Mouse (Mus musculus) MEL (cell line): ENCODE data around the gene Hspa2. TPM values are rescaled to one million over a fixed set of nuclear protein-coding genes. Genes with fewer than 3 reads are reported as not detected.

Experiments
- DNase-seq: peaks from one replicate; pipeline ENCODE4 v3.0.0; 2011; ENCODE audit warnings: low read depth, low spot score
- H3K27ac ChIP-seq: 2 replicates; pipeline ENCODE4 v1.5.1; 2012; ENCODE audit warnings: low read depth, mild to moderate bottlenecking, control low read depth, low read length, moderate library complexity; ENCODE audit not compliant: control insufficient read depth
- H3K27me3 ChIP-seq, 2 experiments: fragments of 150-350 bp in 1 of 2; sonication (generic) in 1 of 2; 2 replicates each; pipeline ENCODE4 v1.6.1; 2012; ENCODE audit warnings: low read length in 2 of 2, mild to moderate bottlenecking in 2 of 2, improper control_type of control experiment in 1 of 2, moderate library complexity in 1 of 2; ENCODE audit not compliant: insufficient read depth in 2 of 2, control insufficient read depth in 1 of 2
- H3K36me3 ChIP-seq, 2 experiments: 2 replicates each; pipeline ENCODE4 v1.6.1; 2012 to 2014; ENCODE audit warnings: low read length in 2 of 2, improper control_type of control experiment in 1 of 2, inconsistent platforms in 1 of 2, mild to moderate bottlenecking in 1 of 2; ENCODE audit not compliant: insufficient read depth in 2 of 2, control insufficient read depth in 1 of 2
- H3K4me1 ChIP-seq, 2 experiments: fragments of 150-350 bp in 1 of 2; sonication (generic) in 1 of 2; 2 replicates each; pipeline ENCODE4 v1.6.1; 2012; ENCODE audit warnings: low read length in 2 of 2, improper control_type of control experiment in 1 of 2, mild to moderate bottlenecking in 1 of 2; ENCODE audit not compliant: insufficient read depth in 2 of 2, control insufficient read depth in 1 of 2
- H3K4me3 ChIP-seq, 2 experiments: fragments of 150-350 bp in 1 of 2; sonication (generic) in 1 of 2; 2 replicates each; pipeline ENCODE4 v1.5.1; 2012; ENCODE audit warnings: low read depth in 2 of 2, low read length in 2 of 2, mild to moderate bottlenecking in 2 of 2, moderate library complexity in 2 of 2, control low read depth in 1 of 2, improper control_type of control experiment in 1 of 2; ENCODE audit not compliant: control insufficient read depth in 1 of 2, insufficient read depth in 1 of 2
- H3K79me2 ChIP-seq: 2 replicates; pipeline ENCODE4 v1.6.1; 2012; ENCODE audit warnings: mild to moderate bottlenecking, low read length, moderate library complexity; ENCODE audit not compliant: control insufficient read depth, poor library complexity, insufficient read depth
- H3K9ac ChIP-seq: 2 replicates; pipeline ENCODE4 v1.6.1; 2012; ENCODE audit warnings: low read depth, mild to moderate bottlenecking, control low read depth, low read length, moderate library complexity; ENCODE audit not compliant: control insufficient read depth, poor library complexity, severe bottlenecking
- H3K9me3 ChIP-seq: fragments of 150-350 bp; sonication (generic); replicated peaks from 2 replicates; pipeline ENCODE4 v1.6.1; 2012; ENCODE audit warnings: mild to moderate bottlenecking, low read length, improper control_type of control experiment, moderate library complexity; ENCODE audit not compliant: insufficient read depth
- CHD1 ChIP-seq: IDR thresholded peaks from 2 replicates; pipeline ENCODE4 v1.6.1; 2012; ENCODE audit warnings: low read depth, mild to moderate bottlenecking, inconsistent platforms, low read length, improper control_type of control experiment
- CHD2 ChIP-seq: IDR thresholded peaks from 2 replicates; pipeline ENCODE4 v1.6.1; 2011; ENCODE audit warnings: low read length, improper control_type of control experiment
- CTCF ChIP-seq, 3 experiments: IDR thresholded peaks in 2 of 3; conservative IDR thresholded peaks in 1 of 3; 2 replicates each; pipeline ENCODE4 v1.5.1; 2011 to 2012; ENCODE audit warnings: low read length in 3 of 3, low read depth in 2 of 3, mild to moderate bottlenecking in 2 of 3, improper control_type of control experiment in 1 of 3, inconsistent platforms in 1 of 3, mixed read lengths in 1 of 3, moderate library complexity in 1 of 3; ENCODE audit not compliant: control insufficient read depth in 1 of 3, insufficient read depth in 1 of 3, poor library complexity in 1 of 3, severe bottlenecking in 1 of 3
- E2F4 ChIP-seq: IDR thresholded peaks from 2 replicates; pipeline ENCODE4 v1.6.1; 2011; ENCODE audit warnings: low read depth, low read length, improper control_type of control experiment, borderline replicate concordance
- ELF1 ChIP-seq: IDR thresholded peaks from 2 replicates; pipeline ENCODE4 v1.6.1; 2014; ENCODE audit warnings: low read depth, mild to moderate bottlenecking, inconsistent platforms, low read length, improper control_type of control experiment, moderate library complexity
- GABPA ChIP-seq: IDR thresholded peaks from 2 replicates; pipeline ENCODE4 v1.6.1; 2012; ENCODE audit warnings: low read depth, mild to moderate bottlenecking, inconsistent platforms, low read length, improper control_type of control experiment, moderate library complexity
- MAFK ChIP-seq: IDR thresholded peaks from 2 replicates; pipeline ENCODE4 v1.6.1; 2011; ENCODE audit warnings: low read depth, mild to moderate bottlenecking, low read length, improper control_type of control experiment, borderline replicate concordance
- MAX ChIP-seq: IDR thresholded peaks from 2 replicates; pipeline ENCODE4 v1.6.1; 2011; ENCODE audit warnings: low read length, improper control_type of control experiment
- MEF2A ChIP-seq: IDR thresholded peaks from 2 replicates; pipeline ENCODE4 v1.6.1; 2014; ENCODE audit warnings: low read depth, mild to moderate bottlenecking, inconsistent platforms, low read length, improper control_type of control experiment; ENCODE audit not compliant: poor library complexity, insufficient replicate concordance, severe bottlenecking; ENCODE audit errors: extremely low read depth
- MXI1 ChIP-seq: IDR thresholded peaks from 2 replicates; pipeline ENCODE4 v1.6.1; 2011; ENCODE audit warnings: mild to moderate bottlenecking, low read depth, low read length, improper control_type of control experiment
- MYC ChIP-seq: IDR thresholded peaks from 2 replicates; pipeline ENCODE4 v1.6.1; 2011; ENCODE audit warnings: low read depth, mild to moderate bottlenecking, low read length, improper control_type of control experiment, moderate library complexity
- NELFE ChIP-seq: IDR thresholded peaks from 2 replicates; pipeline ENCODE4 v1.6.1; 2011; ENCODE audit warnings: low read depth, low read length, improper control_type of control experiment
- NRF1 ChIP-seq: IDR thresholded peaks from 2 replicates; pipeline ENCODE4 v1.6.1; 2014; ENCODE audit warnings: low read depth, mild to moderate bottlenecking, inconsistent platforms, low read length, improper control_type of control experiment, moderate library complexity; ENCODE audit not compliant: poor library complexity, insufficient read depth, severe bottlenecking
- POLR2A ChIP-seq, 2 experiments: IDR thresholded peaks; 2 replicates each; pipeline ENCODE4 v1.6.1; 2011 to 2012; ENCODE audit warnings: low read length in 2 of 2, mild to moderate bottlenecking in 2 of 2, control low read depth in 1 of 2, improper control_type of control experiment in 1 of 2, low read depth in 1 of 2, moderate library complexity in 1 of 2; ENCODE audit not compliant: control insufficient read depth in 1 of 2, insufficient read depth in 1 of 2, poor library complexity in 1 of 2
- POLR2AphosphoS2 ChIP-seq: IDR thresholded peaks from 2 replicates; pipeline ENCODE4 v1.6.1; 2011; ENCODE audit warnings: low read length, improper control_type of control experiment
- POLR2AphosphoS5 ChIP-seq: IDR thresholded peaks from 2 replicates; pipeline ENCODE4 v1.6.1; 2012; ENCODE audit warnings: low read depth, borderline replicate concordance, mild to moderate bottlenecking, inconsistent platforms, low read length, moderate library complexity, mixed read lengths
- RAD21 ChIP-seq: IDR thresholded peaks from 2 replicates; pipeline ENCODE4 v1.6.1; 2011; ENCODE audit warnings: mild to moderate bottlenecking, low read depth, low read length, improper control_type of control experiment
- RCOR1 ChIP-seq: IDR thresholded peaks from 2 replicates; pipeline ENCODE4 v1.6.1; 2012; ENCODE audit warnings: low read depth, mild to moderate bottlenecking, inconsistent platforms, low read length, improper control_type of control experiment
- TAL1 ChIP-seq: IDR thresholded peaks from 2 replicates; pipeline ENCODE4 v1.6.1; 2012; ENCODE audit warnings: mild to moderate bottlenecking, inconsistent platforms, low read length, moderate library complexity, mixed read lengths
- UBTF ChIP-seq: IDR thresholded peaks from 2 replicates; pipeline ENCODE4 v1.6.1; 2012; ENCODE audit warnings: low read depth, mild to moderate bottlenecking, inconsistent platforms, low read length, improper control_type of control experiment, moderate library complexity, borderline replicate concordance; ENCODE audit not compliant: insufficient read depth
- USF2 ChIP-seq, 2 experiments: IDR thresholded peaks; 2 replicates each; pipeline ENCODE4 v1.6.1; 2011 to 2012; ENCODE audit warnings: improper control_type of control experiment in 2 of 2, low read length in 2 of 2, borderline replicate concordance in 1 of 2, inconsistent platforms in 1 of 2, low read depth in 1 of 2, mild to moderate bottlenecking in 1 of 2; ENCODE audit not compliant: insufficient read depth in 1 of 2
- ZKSCAN1 ChIP-seq: IDR thresholded peaks from 2 replicates; pipeline ENCODE4 v1.6.1; 2012; ENCODE audit warnings: low read depth, mild to moderate bottlenecking, inconsistent platforms, low read length, improper control_type of control experiment, moderate library complexity
- ZMIZ1 ChIP-seq: IDR thresholded peaks from 2 replicates; pipeline ENCODE4 v1.6.1; 2012; ENCODE audit warnings: low read depth, mild to moderate bottlenecking, inconsistent platforms, low read length, improper control_type of control experiment, moderate library complexity
- ZNF384 ChIP-seq: IDR thresholded peaks from 2 replicates; pipeline ENCODE4 v1.6.1; 2012; ENCODE audit warnings: low read depth, mild to moderate bottlenecking, inconsistent platforms, low read length, improper control_type of control experiment
- polyA plus RNA-seq, 2 experiments: library from polyadenylated mRNA; stranded (reverse) in 1 of 2; unstranded in 1 of 2; fragments of >175 nt in 1 of 2; fragments of >200 nt in 1 of 2; gene quantifications; 2 replicates each; pipeline versions ENCODE4 v1.2.1 to v1.2.4; 2012; ENCODE audit warnings: low replicate concordance in 2 of 2, low read depth in 1 of 2; ENCODE audit not compliant: insufficient read length in 2 of 2, insufficient read depth in 1 of 2, missing spikeins in 1 of 2
- total RNA-seq: library from RNA; depleted of rRNA; stranded (reverse); fragments of 300-350 nt; gene quantifications from 2 replicates; pipeline ENCODE4 v1.2.3, GENCODE M21; 2012

The Hspa2 gene
- total and polyA plus RNA-seq, 3 experiments: 6.6 to 9.3 TPM; not detected in 1

GRCm38 (mm10) chr12:76403886-76404537 lies at the start of gene Hspa2 (continued):
- TF ChIP-seq MEF2A: no peak
- no peak for TF ChIP-seq E2F4
- TF ChIP-seq MXI1: peak; percentile 58

GRCm38 (mm10) chr12:76360868-76361267 lies 43.1 kb upstream of the Hspa2 start:
- peak overlapping the region; percentile 85 for H3K9ac ChIP-seq
- TF ChIP-seq NELFE: 0 out of 2 replicates have a peak, but pooled peaks have one; percentile 16
- TF ChIP-seq CHD1: 0 out of 2 replicates have a peak, but pooled peaks have one; percentile 78
- peak; percentile 46; the same call in 1 of the 2 replicates for TF ChIP-seq MYC
- TF ChIP-seq ELF1: no peak
- TF ChIP-seq CTCF (IDR thresholded peaks at IDR 0.05 in 2 of 3, conservative IDR thresholded peaks at IDR 0.05 in 1 of 3; ENCODE audit: control insufficient read depth in 1 of 3, insufficient read depth in 1 of 3, low read depth in 2 of 3, low read length in 3 of 3, poor library complexity in 1 of 3, severe bottlenecking in 1 of 3): no peak
- peaks cover 13% of the 10 kb centered on the region for H3K79me2 ChIP-seq
- peak; percentile 51 for DNase-seq
- H3K9me3 ChIP-seq: no peaks in the 10 kb centered on the region
- no peaks in the 10 kb centered on the region for H3K27me3 ChIP-seq
- peaks cover 20 to 28% of the 10 kb centered on the region in 2 experiments for H3K4me1 ChIP-seq
- peak overlapping the region; percentile 0 to 22; a peak in 3 of 4 replicates for H3K4me3 ChIP-seq
- peaks cover 0 to 37% of the 10 kb centered on the region in 2 experiments; a peak in 2 of 4 replicates for H3K36me3 ChIP-seq
- peak overlapping the region; percentile 98 for H3K27ac ChIP-seq

GRCm38 (mm10) chr12:76361405-76362302 lies 42.3 kb upstream of the Hspa2 start:
- peak; percentile 93 for DNase-seq
- Histone ChIP-seq H3K4me3 (peak overlapping the region; percentile 1 to 50; a peak in 3 of 4 replicates), H3K9me3 (no peaks in the 10 kb centered on the region), H3K27me3 (no peaks in the 10 kb centered on the region), H3K4me1 (peaks cover 28 to 32% of the 10 kb centered on the region in 2 experiments), H3K79me2 (peaks cover 18% of the 10 kb centered on the region), H3K9ac (peak overlapping the region; percentile 85), H3K36me3 (peaks cover 0 to 43% of the 10 kb centered on the region in 2 experiments; a peak in 2 of 4 replicates), H3K27ac (peak overlapping the region; percentile 98)
- TF ChIP-seq ZMIZ1 (peak; percentile 99), RAD21 (no peak), GABPA (no peak), MEF2A (no peak), CHD1 (no peak; the same call in 1 of the 2 replicates), USF2 (IDR thresholded peaks at IDR 0.05; ENCODE audit: borderline replicate concordance in 1 of 2, insufficient read depth in 1 of 2, low read depth in 1 of 2, low read length in 2 of 2) (no peak), CHD2 (no peak), ZKSCAN1 (no peak), POLR2A (IDR thresholded peaks at IDR 0.05; ENCODE audit: control insufficient read depth in 1 of 2, insufficient read depth in 1 of 2, low read depth in 1 of 2, low read length in 2 of 2, poor library complexity in 1 of 2) (peak; percentile 67 to 91; a peak in 2 of 4 replicates), POLR2AphosphoS2 (peak; percentile 84), RCOR1 (no peak; the same call in 1 of the 2 replicates), MAFK (no peak), ZNF384 (peak; percentile 96), MAX (no peak), POLR2AphosphoS5 (no peak), UBTF (no peak), ELF1 (no peak), TAL1 (peak; percentile 62), NRF1 (no peak)
